In genomic region chr3:108939573-108939972, GRCm38 (mm10) we compare ENCODE assay signal across 10 mouse cellular contexts. TPM values are rescaled to one million over a fixed set of nuclear protein-coding genes. Genes with fewer than 3 reads are reported as not detected.
DNase-seq lines count a peak whose midpoint lies in the region; ATAC-seq and TF ChIP-seq lines count a peak whose summit lies in the region.
"Had no signal": no experiment of that assay in that cellular context is flagged by ENCODE, and none has a peak within 500 bp of the region (broad histone marks: within the 10 kb centered on the region; RNA-seq: fewer than 3 reads in every experiment).

TSS of gene Henmt1 (plus strand) at chr3:108939873.

- intact Hi-C loops in heart, adult 2 months (cut with DNase I): no loop called here

- peaks cover 3% of the 10 kb centered on the region; the same call in 1 of the 2 replicates for H3K4me1 ChIP-seq in heart, embryonic 13.5 days
- no peaks in the 10 kb centered on the region for H3K4me1 ChIP-seq in heart, adult 2 months (ENCODE audit: control insufficient read depth, insufficient read depth, low read length)
- H3K4me1 ChIP-seq in E14TG2a.4 (replicated peaks; ENCODE audit: low read depth, low read length): no peaks in the 10 kb centered on the region
- no peaks in the 10 kb centered on the region for H3K4me1 ChIP-seq in forebrain, postnatal 0 days (ENCODE audit: insufficient read depth)
- H3K4me1 ChIP-seq in liver, embryonic 16.5 days (ENCODE audit: control insufficient read depth, low read depth, low read length): no peaks in the 10 kb centered on the region

- H3K79me2 ChIP-seq in heart, adult 2 months (replicated peaks; ENCODE audit: control insufficient read depth, insufficient read depth, low read length): no peaks in the 10 kb centered on the region

- H3K4me2 ChIP-seq in heart, embryonic 13.5 days: peak within 1 kb of the TSS; percentile 70
- peak within 1 kb of the TSS; percentile 47 for H3K4me2 ChIP-seq in forebrain, postnatal 0 days (ENCODE audit: low read depth)
- H3K4me2 ChIP-seq in liver, embryonic 16.5 days (ENCODE audit: low read depth, low read length): peak within 1 kb of the TSS; percentile 20; the same call in 1 of the 2 replicates

- WGBS in heart, embryonic 13.5 days: 71% methylated on average over 5 of the region's 5 CpGs
- WGBS in heart, adult 2 months: 85% methylated on average over 5 of the region's 5 CpGs
- WGBS in forebrain, postnatal 0 days: 86% methylated on average over 5 of the region's 5 CpGs
- 76% methylated on average over 5 of the region's 5 CpGs for WGBS in liver, embryonic 16.5 days (ENCODE audit: insufficient replicate concordance)

- no peaks in the 10 kb centered on the region for H3K9me3 ChIP-seq in heart, embryonic 13.5 days
- peaks cover 28% of the 10 kb centered on the region for H3K9me3 ChIP-seq in E14TG2a.4 (ENCODE audit: low read length)
- H3K9me3 ChIP-seq in forebrain, postnatal 0 days (ENCODE audit: low read length): no peaks in the 10 kb centered on the region
- H3K9me3 ChIP-seq in liver, embryonic 16.5 days (replicated peaks; ENCODE audit: control insufficient read depth, low read length): no peaks in the 10 kb centered on the region

- no peak for TF ChIP-seq EP300 in heart, adult 2 months (IDR thresholded peaks at IDR 0.05; ENCODE audit: insufficient read depth, low read depth, low read length)

- H3K9ac ChIP-seq in heart, embryonic 13.5 days: peak within 1 kb of the TSS; percentile 33; the same call in 1 of the 2 replicates
- no peak within 1 kb of the TSS for H3K9ac ChIP-seq in heart, adult 2 months (ENCODE audit: low read depth, low read length)
- H3K9ac ChIP-seq in forebrain, postnatal 0 days: no peak within 1 kb of the TSS
- no peak within 1 kb of the TSS for H3K9ac ChIP-seq in liver, embryonic 16.5 days (ENCODE audit: low read depth, low read length)

- TF ChIP-seq CTCF in heart, adult 2 months (IDR thresholded peaks at IDR 0.05): no peak
- TF ChIP-seq CTCF in E14TG2a.4 (conservative IDR thresholded peaks at IDR 0.05; ENCODE audit: low read length): no peak
- no peak for TF ChIP-seq CTCF in forebrain, postnatal 0 days (IDR thresholded peaks at IDR 0.05; ENCODE audit: low read depth)

- ATAC-seq in heart, embryonic 13.5 days (ENCODE audit: extremely low read depth, insufficient number of reproducible peaks, low FRiP score, low TSS enrichment): no peak
- no peak for ATAC-seq in forebrain, postnatal 0 days
- no peak for ATAC-seq in liver, embryonic 16.5 days (ENCODE audit: low read depth)

- DNase-seq in heart, adult 2 months: no peak
- DNase-seq in forebrain, postnatal 0 days: no peak
- DNase-seq in cerebellum, adult 8-10 months: no peak
- no peak for DNase-seq in cerebellum, postnatal 25 days
- no peak for DNase-seq in left cerebral cortex, adult 9 months (ENCODE audit: low spot score in 2 of 2)
- DNase-seq: adrenal gland, postnatal 25 days had no signal

- no peak within 1 kb of the TSS for H3K27ac ChIP-seq in heart, embryonic 13.5 days (replicated peaks)
- H3K27ac ChIP-seq in heart, adult 2 months: no peak within 1 kb of the TSS
- H3K27ac ChIP-seq in forebrain, postnatal 0 days (ENCODE audit: low read depth, low read length): no peak within 1 kb of the TSS
- H3K27ac ChIP-seq in liver, embryonic 16.5 days (ENCODE audit: low read length): no peak within 1 kb of the TSS

- no peaks in the 10 kb centered on the region for H3K36me3 ChIP-seq in heart, embryonic 13.5 days
- H3K36me3 ChIP-seq in heart, adult 2 months (ENCODE audit: control insufficient read depth, insufficient read depth, low read length): no peaks in the 10 kb centered on the region
- no peaks in the 10 kb centered on the region for H3K36me3 ChIP-seq in E14TG2a.4 (ENCODE audit: insufficient read depth, low read length)
- no peaks in the 10 kb centered on the region for H3K36me3 ChIP-seq in forebrain, postnatal 0 days (ENCODE audit: insufficient read depth)
- no peaks in the 10 kb centered on the region for H3K36me3 ChIP-seq in liver, embryonic 16.5 days (ENCODE audit: control insufficient read depth, insufficient read depth)

- H3K4me3 ChIP-seq in heart, embryonic 13.5 days: peak within 1 kb of the TSS; percentile 45
- no peak within 1 kb of the TSS for H3K4me3 ChIP-seq in heart, adult 2 months
- peak within 1 kb of the TSS; percentile 73 for H3K4me3 ChIP-seq in E14TG2a.4 (replicated peaks; ENCODE audit: low read length)
- peak within 1 kb of the TSS; percentile 29 for H3K4me3 ChIP-seq in forebrain, postnatal 0 days (ENCODE audit: low read depth, low read length)
- peak within 1 kb of the TSS; percentile 24; the same call in 1 of the 2 replicates for H3K4me3 ChIP-seq in liver, embryonic 16.5 days (ENCODE audit: low read depth, low read length)
- H3K4me3 ChIP-seq: erythroblast, embryonic 14.5 days had no signal

- peaks cover 10% of the 10 kb centered on the region for H3K27me3 ChIP-seq in heart, embryonic 13.5 days (replicated peaks)
- H3K27me3 ChIP-seq in heart, adult 2 months (ENCODE audit: control insufficient read depth, insufficient read depth, low read length): peaks cover 2% of the 10 kb centered on the region
- peaks cover 38% of the 10 kb centered on the region for H3K27me3 ChIP-seq in E14TG2a.4 (ENCODE audit: insufficient read depth, low read length)
- H3K27me3 ChIP-seq in forebrain, postnatal 0 days (ENCODE audit: insufficient read depth, low read length): no peaks in the 10 kb centered on the region
- H3K27me3 ChIP-seq in liver, embryonic 16.5 days (ENCODE audit: control insufficient read depth, insufficient read depth, low read depth, low read length): no peaks in the 10 kb centered on the region

- TF ChIP-seq POLR2A in heart, adult 2 months (IDR thresholded peaks at IDR 0.05; ENCODE audit: insufficient read depth, low read depth, low read length): no peak

RNA-seq across cellular contexts. Expression of gene Henmt1, which starts in this region (rescaled TPM):
- 0.29 TPM in 1 of 2 replicates, not detected in the other for polyA plus RNA-seq in heart, embryonic 13.5 days (2015; fragmentation: Nextera tagmentation; extraction: Ambion mirVana)
- not detected for total RNA-seq in heart, adult 2 months (2021)
- polyA plus RNA-seq in heart, adult 2 months (2012; rRNA removed): not detected in 2 replicates
- total RNA-seq in forebrain, postnatal 0 days (2014; rRNA removed): 0.24 and 9.9 TPM in 2 replicates
- polyA plus RNA-seq in forebrain, postnatal 0 days (2015; fragmentation: Nextera tagmentation; extraction: Ambion mirVana): 2.2 and 2.4 TPM in 2 replicates
- not detected in 2 replicates for polyA plus RNA-seq in liver, embryonic 16.5 days (2015; fragmentation: Nextera tagmentation; extraction: Ambion mirVana)
- total RNA-seq: adrenal gland, postnatal 25 days had no signal
- polyA plus RNA-seq: erythroblast, embryonic 14.5 days had no signal

Comparison
In these comparisons a context has a peak if more than half of its experiments do, and no peak if none do; other contexts are left out.
1. H3K4me2 ChIP-seq: peak in every context shown above with its lines; median percentile 70 in heart, embryonic 13.5 days; 47 in forebrain, postnatal 0 days; 20 in liver, embryonic 16.5 days.